Mouse (Mus musculus) small intestine, adult 2 months (tissue): Measurements from ENCODE around the gene Mab21l2.

Experiments used
- CTCF ChIP-seq: fragments of 200-500 bp; IDR thresholded peaks from 2 replicates; pipeline ENCODE4 v1.5.1; 2012; ENCODE audit warnings: low read depth, mild to moderate bottlenecking, control low read depth, inconsistent platforms, low read length, moderate library complexity, mixed read lengths; ENCODE audit not compliant: insufficient replicate concordance, insufficient read length; ENCODE audit errors: extremely low read depth
- POLR2A ChIP-seq: fragments of 200-500 bp; IDR thresholded peaks from 2 replicates; pipeline ENCODE4 v1.6.1; 2012; ENCODE audit warnings: low read depth, mild to moderate bottlenecking, control low read depth, inconsistent platforms, low read length, moderate library complexity

DNA sequence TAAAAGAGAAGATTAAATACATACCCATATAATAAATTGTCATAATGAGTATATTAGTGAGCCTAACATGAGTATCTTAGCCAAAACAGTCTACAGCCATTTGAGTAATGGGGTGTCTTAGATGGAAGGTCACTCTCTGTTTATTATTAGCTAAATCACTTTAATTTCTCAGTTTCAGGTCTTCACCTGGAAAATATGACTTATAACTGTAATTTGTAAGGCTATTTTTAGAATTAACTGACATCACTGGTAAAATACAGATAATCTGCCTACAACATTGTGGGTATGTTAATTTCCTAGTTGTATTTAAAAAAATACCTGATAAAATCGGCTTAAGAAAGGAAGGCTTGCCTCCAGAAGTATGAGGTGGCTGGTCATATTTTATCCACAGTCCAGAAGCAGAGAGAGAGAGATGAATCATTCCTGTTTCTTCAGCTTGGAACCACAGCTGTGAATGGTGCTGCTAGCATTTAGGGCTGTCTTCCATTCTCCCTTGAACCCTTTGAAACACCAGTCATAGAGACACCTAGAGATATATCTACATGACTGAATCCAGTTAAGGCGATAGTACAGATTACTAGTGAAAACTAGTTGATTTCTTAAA lies 29.8 kb downstream of the Mab21l2 start:
- TF ChIP-seq CTCF (no peak), POLR2A (no peak)
